Mouse (Mus musculus) hindbrain, postnatal 0 days (tissue): Measurements from ENCODE around the gene Pak1. TPM values are rescaled to one million over a fixed set of nuclear protein-coding genes. Genes with fewer than 3 reads are reported as not detected.

Source experiments
- ATAC-seq: fragments of 200-750 bp; cut with Nextera tagmentation; 2 replicates; pipeline ENCODE4 v1.8.0; 2017; ENCODE audit warnings: mild to moderate bottlenecking, moderate TSS enrichment, moderate library complexity
- DNase-seq: peaks from one replicate; pipeline ENCODE4 v3.0.0-alpha.2; 2015; ENCODE audit warnings: low spot score
- H3K27ac ChIP-seq: fragments of 300-500 bp; sonication (generic); 2 replicates; pipeline ENCODE4 v1.5.1; 2014; ENCODE audit warnings: mild to moderate bottlenecking
- H3K27me3 ChIP-seq: fragments of 300-500 bp; sonication (generic); 2 replicates; pipeline ENCODE4 v1.6.1; 2014; ENCODE audit warnings: low read length, mixed read lengths; ENCODE audit not compliant: insufficient read depth
- H3K36me3 ChIP-seq: fragments of 300-500 bp; sonication (generic); 2 replicates; pipeline ENCODE4 v1.6.1; 2014; ENCODE audit warnings: low read length, mixed read lengths; ENCODE audit not compliant: insufficient read depth
- H3K4me1 ChIP-seq: fragments of 300-500 bp; sonication (generic); 2 replicates; pipeline ENCODE4 v1.6.1; 2014; ENCODE audit warnings: antibody characterized with exemption, low read length, mixed read lengths; ENCODE audit not compliant: insufficient read depth
- H3K4me2 ChIP-seq: fragments of 300-500 bp; sonication (generic); 2 replicates; pipeline ENCODE4 v1.6.1; 2014; ENCODE audit warnings: low read depth, mild to moderate bottlenecking, low read length, moderate library complexity, mixed read lengths
- H3K4me3 ChIP-seq: fragments of 300-500 bp; sonication (generic); 2 replicates; pipeline ENCODE4 v1.5.1; 2014; ENCODE audit warnings: low read length
- H3K9ac ChIP-seq: fragments of 300-500 bp; sonication (generic); replicated peaks from 2 replicates; pipeline ENCODE4 v1.6.1; 2014; ENCODE audit warnings: mild to moderate bottlenecking, low read length, moderate library complexity, mixed read lengths
- H3K9me3 ChIP-seq: fragments of 300-500 bp; sonication (generic); 2 replicates; pipeline ENCODE4 v1.6.1; 2016; ENCODE audit warnings: low read length, mixed read lengths
- CTCF ChIP-seq: IDR thresholded peaks from 2 replicates; pipeline ENCODE4 v1.5.1; 2016; ENCODE audit warnings: antibody characterized with exemption, control low read depth, low read depth
- WGBS: fragments of 180-500 bp; shearing (Covaris S2); extraction: QIAGEN DNeasy Blood & Tissue Kit; methylation state at CpG from one replicate; pipeline ENCODE4 v1.1.7; 2014; 5-methylcytosine and 5-hydroxymethylcytosine counted together
- polyA plus RNA-seq: library from polyadenylated mRNA; unstranded; fragments of >200 nt; fragmentation: Nextera tagmentation; extraction: Ambion mirVana; gene quantifications from 2 replicates; pipeline ENCODE4 v1.2.1, GENCODE M21; 2015
- total RNA-seq: library from RNA; depleted of rRNA; stranded (reverse); fragments of >200 nt; gene quantifications from 2 replicates; pipeline ENCODE4 v1.2.3, GENCODE M21; 2014; rRNA removed

Pak1 gene
- total and polyA plus RNA-seq, 2 experiments from 2014 or later = 114 to 125 TPM

DNA sequence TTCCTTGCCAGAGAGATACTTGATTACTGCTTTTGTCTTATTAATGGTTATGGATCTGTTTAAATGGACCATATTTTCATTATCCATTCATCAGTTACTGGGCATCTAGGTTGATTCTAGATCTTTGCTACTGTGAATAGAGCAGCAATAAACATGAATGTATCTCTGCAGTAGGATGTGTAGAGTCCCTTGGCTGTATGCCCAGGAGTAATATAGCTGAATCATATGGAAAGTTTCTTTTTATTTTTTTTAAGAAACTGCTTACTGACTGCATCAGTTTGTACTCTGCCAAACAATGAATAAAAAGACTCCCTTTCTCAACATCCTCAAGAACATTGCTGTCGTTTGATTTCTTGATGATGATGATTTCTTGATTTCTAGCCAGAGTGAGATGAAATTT, 137.5 kb downstream of the Pak1 start:
- H3K4me1 ChIP-seq = no peaks in the 10 kb centered on the region
- 69% methylated on average over 1 of the region's 1 CpGs for WGBS
- H3K4me2 ChIP-seq = no peak overlapping the region
- TF ChIP-seq CTCF = no peak
- no peak overlapping the region for H3K9ac ChIP-seq
- no peak overlapping the region for H3K4me3 ChIP-seq
- H3K9me3 ChIP-seq = no peaks in the 10 kb centered on the region
- H3K27ac ChIP-seq = no peak overlapping the region
- DNase-seq (no peak), ATAC-seq (no peak)
- no peaks in the 10 kb centered on the region for H3K36me3 ChIP-seq
- H3K27me3 ChIP-seq = no peaks in the 10 kb centered on the region

DNA sequence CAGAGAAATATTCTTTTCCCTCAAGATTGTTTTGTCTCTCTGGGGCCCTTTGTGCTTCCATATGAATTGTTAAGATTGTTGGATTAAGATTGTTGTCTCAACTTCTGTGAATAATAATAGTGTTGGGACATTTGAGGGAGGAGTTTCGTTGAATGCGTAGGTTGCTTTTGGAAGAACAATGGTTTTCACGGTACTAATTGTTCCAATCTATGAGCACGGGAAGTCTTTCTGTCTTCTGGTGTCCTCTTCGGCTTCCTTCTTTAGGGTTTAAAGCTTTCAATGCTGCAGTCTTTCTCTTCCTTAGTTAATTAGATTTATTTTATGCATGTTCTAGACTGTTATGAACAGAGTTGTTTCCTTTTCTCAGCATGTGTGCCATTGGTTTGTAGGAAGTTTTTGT, 138.6 kb downstream of the Pak1 start:
- Histone ChIP-seq H3K9me3 (no peaks in the 10 kb centered on the region), H3K27me3 (no peaks in the 10 kb centered on the region), H3K36me3 (no peaks in the 10 kb centered on the region), H3K4me2 (no peak overlapping the region), H3K4me3 (no peak overlapping the region), H3K27ac (no peak overlapping the region), H3K4me1 (no peaks in the 10 kb centered on the region), H3K9ac (no peak overlapping the region)
- DNase-seq (no peak), ATAC-seq (no peak)
- TF ChIP-seq CTCF = no peak
- 75% methylated on average over 5 of the region's 5 CpGs for WGBS

DNA sequence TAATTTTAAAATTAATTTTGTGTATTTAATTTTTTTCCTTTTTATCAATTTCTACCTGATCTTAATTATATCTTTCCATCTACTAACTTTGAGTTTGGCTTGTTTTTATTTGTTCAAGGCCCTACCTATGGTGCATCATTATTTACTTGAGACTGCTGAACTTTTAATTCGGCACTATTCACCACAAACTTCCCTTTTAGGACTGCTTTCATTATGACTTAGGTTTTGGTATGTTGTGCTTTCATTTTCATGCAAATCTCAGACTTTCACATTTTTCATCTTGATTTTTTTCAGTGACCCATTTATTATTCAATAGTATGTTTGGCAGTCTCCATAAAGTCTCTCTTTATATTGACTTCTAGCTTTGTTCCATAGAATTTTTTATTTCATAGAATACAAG, 156.1 kb downstream of the Pak1 start:
- no peak overlapping the region for H3K9ac ChIP-seq
- no peaks in the 10 kb centered on the region for H3K36me3 ChIP-seq
- no peaks in the 10 kb centered on the region for H3K27me3 ChIP-seq
- ATAC-seq (no peak), DNase-seq (no peak)
- no peak for TF ChIP-seq CTCF
- H3K27ac ChIP-seq = no peak overlapping the region
- H3K4me1 ChIP-seq = no peaks in the 10 kb centered on the region
- H3K4me2 ChIP-seq = no peak overlapping the region
- H3K9me3 ChIP-seq = no peaks in the 10 kb centered on the region
- WGBS = 78% methylated on average over 1 of the region's 1 CpGs
- no peak overlapping the region for H3K4me3 ChIP-seq

Other genes starting within 250 kb of the Pak1 start
- gene Aamdc, start 209.0 kb upstream of the Pak1 start, total RNA-seq = 9.4 and 17.4 TPM in 2 replicates
- 61.8 and 67.2 TPM in 2 replicates for gene Aamdc, start 209.0 kb upstream of the Pak1 start, polyA plus RNA-seq
- 16.7 and 18.2 TPM in 2 replicates for gene Rsf1, start 208.7 kb upstream of the Pak1 start, total RNA-seq
- gene Rsf1, start 208.7 kb upstream of the Pak1 start, polyA plus RNA-seq = 26.3 and 27.6 TPM in 2 replicates
- 99.6 and 102 TPM in 2 replicates for gene Clns1a, start 91.9 kb upstream of the Pak1 start, total RNA-seq
- 172 and 175 TPM in 2 replicates for gene Clns1a, start 91.9 kb upstream of the Pak1 start, polyA plus RNA-seq
- gene Aqp11, start 50.3 kb upstream of the Pak1 start, total RNA-seq = 15.0 and 16.0 TPM in 2 replicates
- gene Aqp11, start 50.3 kb upstream of the Pak1 start, polyA plus RNA-seq = 29.4 and 29.5 TPM in 2 replicates
- not detected in 2 replicates for gene Gdpd4, start 131.4 kb downstream of the Pak1 start, total RNA-seq
- not detected in 2 replicates for gene Gdpd4, start 131.4 kb downstream of the Pak1 start, polyA plus RNA-seq